Mouse (Mus musculus) myocyte (in vitro differentiated cells): ENCODE results near the gene Plscr3.

Experiments
- CEBPB ChIP-seq: IDR thresholded peaks from 2 replicates; pipeline ENCODE4 v1.6.1; 2011; ENCODE audit warnings: mild to moderate bottlenecking, moderate library complexity; ENCODE audit not compliant: poor library complexity, insufficient read depth, severe bottlenecking
- MAX ChIP-seq: IDR thresholded peaks from one replicate; pipeline ENCODE4 v1.6.1; 2011; ENCODE audit warnings: low read depth, mild to moderate bottlenecking, control low read depth
- MYOD1 ChIP-seq, 3 experiments: IDR thresholded peaks; one replicate each; pipeline ENCODE4 v1.6.1; 2011; ENCODE audit warnings: control low read depth in 2 of 3, low read depth in 2 of 3, mild to moderate bottlenecking in 2 of 3, moderate library complexity in 1 of 3; ENCODE audit not compliant: insufficient read length in 2 of 3, control insufficient read depth in 1 of 3
- POLR2A ChIP-seq: IDR thresholded peaks from one replicate; pipeline ENCODE4 v1.6.1; 2011; ENCODE audit warnings: low read depth, mild to moderate bottlenecking, control low read depth, moderate library complexity; ENCODE audit not compliant: insufficient read length
- POLR2AphosphoS2 ChIP-seq: IDR thresholded peaks from one replicate; pipeline ENCODE4 v1.6.1; 2011; ENCODE audit warnings: low read depth, control low read depth; ENCODE audit not compliant: insufficient read length
- TCF12 ChIP-seq: IDR thresholded peaks from one replicate; pipeline ENCODE4 v1.6.1; 2011; ENCODE audit warnings: mild to moderate bottlenecking, control low read depth; ENCODE audit not compliant: poor library complexity, insufficient read depth, severe bottlenecking
- TCF3 ChIP-seq: IDR thresholded peaks from one replicate; pipeline ENCODE4 v1.6.1; 2011; ENCODE audit warnings: low read depth, control low read depth; ENCODE audit not compliant: insufficient read length
- USF1 ChIP-seq: IDR thresholded peaks from one replicate; pipeline ENCODE4 v1.6.1; 2011; ENCODE audit warnings: low read depth, mild to moderate bottlenecking, control low read depth, moderate library complexity

DNA sequence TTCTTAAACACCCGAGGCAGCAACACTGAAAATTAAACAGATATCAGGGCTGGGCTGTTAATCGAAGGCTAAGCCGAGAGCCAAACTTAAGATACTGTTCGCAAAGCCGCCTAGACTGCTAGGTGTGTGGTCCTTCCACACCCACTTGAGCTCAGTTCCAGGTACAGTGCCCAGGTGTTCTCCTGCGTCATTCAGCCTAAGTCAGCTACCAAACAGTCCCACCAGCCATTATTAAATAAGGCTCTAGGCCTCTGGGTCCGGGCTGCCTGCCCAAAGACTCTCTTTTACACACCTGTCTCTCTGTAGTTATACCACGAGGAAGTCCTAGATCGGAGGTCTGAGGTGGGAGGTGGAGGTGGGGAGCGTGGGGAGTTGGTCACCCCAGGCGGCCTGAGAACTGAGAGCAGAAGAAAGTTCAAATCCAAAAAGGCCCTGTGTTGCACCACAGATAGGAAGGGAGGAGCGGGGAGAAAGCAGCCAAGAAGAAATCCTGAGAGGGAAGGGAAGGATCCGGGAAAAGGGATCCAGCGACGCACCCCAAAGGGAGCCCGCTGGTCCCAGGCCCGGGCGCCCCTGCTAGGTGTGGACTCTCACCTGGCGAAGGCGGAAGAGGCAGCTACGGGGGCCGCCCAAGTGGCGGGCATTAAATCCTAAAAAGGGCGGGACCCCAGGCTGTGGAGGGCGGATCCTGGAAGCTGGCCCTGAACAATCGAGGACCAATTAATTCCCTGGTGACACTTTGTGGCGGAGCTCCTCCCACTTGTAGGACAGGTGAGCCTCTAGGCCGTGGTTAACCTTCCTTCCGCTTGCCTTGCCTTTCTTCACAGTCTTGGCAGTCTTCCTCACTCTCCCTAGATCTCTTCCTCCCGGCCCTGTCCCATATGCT, 12.2 kb downstream of the Plscr3 start, which contains the start of gene Tnk1:
- TF ChIP-seq MAX (no peak), TCF12 (no peak), POLR2A (no peak), MYOD1 (IDR thresholded peaks at IDR 0.05; ENCODE audit: control insufficient read depth in 1 of 3, insufficient read length in 2 of 3, low read depth in 2 of 3) (no peak), TCF3 (no peak), POLR2AphosphoS2 (no peak), CEBPB (no peak), USF1 (no peak)
